Mouse (Mus musculus) MEL-GATA-1-ER (cell line): ENCODE measurements at regions not wholly inside any gene's neighbourhood (a gene's known extent, or its start where the extent isn't known, plus 50 kb on each side); places are given as distances from the start of the nearest gene placed in this dataset.

Source experiments
- DNase-seq: peaks from one replicate; pipeline ENCODE4 v3.0.0-alpha.2; 2012; ENCODE audit warnings: low read depth; ENCODE audit errors: extremely low read depth

- DNase-seq = no peak
Measured at GRCm38 (mm10) chr9:120811522-120811921, 117.5 kb upstream of the Ctnnb1 start.

GRCm38 (mm10) chr9:120812667-120813210 is 116.3 kb upstream of the Ctnnb1 start:
- no peak for DNase-seq

DNA sequence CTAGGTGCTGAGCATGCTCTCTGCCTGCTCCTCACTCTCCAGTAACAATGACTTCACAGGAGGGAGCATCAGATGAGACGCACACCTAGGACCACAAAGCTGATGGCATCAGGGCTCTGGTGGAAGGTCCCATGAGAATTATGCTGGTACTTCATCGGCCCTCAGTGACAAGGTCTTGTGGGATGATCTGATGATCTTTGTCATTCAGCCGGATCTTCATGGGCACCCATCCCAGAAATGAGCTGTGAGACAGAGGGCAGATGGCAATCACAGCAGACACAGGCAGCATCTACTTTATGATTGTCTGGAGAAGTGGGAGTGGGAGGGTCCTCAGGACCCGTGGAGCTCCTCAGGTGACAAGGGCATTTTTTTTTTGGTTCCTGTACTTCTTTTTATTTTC is 114.7 kb upstream of the Ctnnb1 start:
- no peak for DNase-seq

DNA sequence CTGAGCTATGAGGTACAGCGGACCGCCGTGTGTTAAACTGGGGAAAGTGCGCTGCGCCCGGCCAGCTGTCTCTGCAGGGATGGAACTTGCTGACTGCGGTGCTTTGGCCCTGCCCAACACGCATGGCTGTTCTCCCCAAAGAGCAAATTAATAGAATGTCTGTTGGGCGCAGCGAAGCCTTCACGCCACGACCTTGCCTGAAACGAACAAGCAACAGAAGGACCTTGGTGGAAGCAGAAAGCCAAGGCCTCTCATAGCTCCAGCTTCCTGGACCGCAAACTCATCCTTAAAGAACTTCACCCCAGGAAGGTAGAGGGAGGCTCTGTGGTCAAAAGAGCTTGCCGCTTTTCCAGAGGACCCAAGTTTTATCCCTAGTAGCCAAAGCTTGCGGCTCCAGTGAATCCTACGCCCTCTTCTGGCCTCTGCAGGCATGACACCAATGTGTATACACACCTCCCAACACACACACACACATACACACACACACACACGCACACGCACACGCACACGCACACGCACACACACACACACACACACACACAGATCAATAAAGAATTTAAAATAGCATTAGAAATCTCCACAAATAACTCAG is 110.2 kb upstream of the Ctnnb1 start:
- no peak for DNase-seq

DNA sequence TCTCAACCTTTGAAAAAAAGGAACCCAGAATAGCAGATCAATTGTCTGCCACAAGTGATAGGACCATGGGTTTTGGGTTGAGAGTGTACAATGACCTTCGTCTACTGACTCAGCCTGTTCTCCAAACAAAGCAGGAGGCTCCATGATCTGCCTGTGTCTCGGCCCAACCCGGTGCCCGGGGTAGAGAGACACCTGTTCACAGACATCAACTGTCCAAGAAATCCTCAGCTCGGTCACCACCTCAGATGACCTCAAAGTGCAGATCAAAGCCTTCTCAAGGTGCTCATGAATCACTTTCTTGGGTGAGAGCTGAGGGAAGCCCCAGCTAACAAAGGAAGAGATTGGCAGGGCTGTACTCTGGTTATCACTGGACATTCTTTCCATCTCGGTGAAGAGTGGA is 108.1 kb upstream of the Ctnnb1 start:
- DNase-seq = no peak

DNA sequence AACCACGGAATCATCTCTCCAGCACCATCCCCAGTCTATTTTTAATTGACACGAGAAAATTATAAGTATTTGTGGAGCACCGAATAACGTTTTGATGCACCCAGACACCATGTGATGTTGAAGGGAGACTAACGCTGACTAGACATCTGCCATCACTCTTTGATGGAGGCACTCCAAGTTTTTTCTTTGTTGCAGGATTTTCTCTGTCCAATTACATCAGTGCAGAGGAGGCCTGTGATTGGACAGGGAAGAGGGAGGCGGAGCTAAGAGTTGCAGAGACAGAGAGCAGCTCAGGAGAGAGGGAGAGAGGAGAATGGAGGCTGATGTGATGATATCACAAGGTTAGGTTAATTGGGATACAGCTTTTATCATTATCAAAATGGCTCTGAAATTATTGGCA is 105.6 kb upstream of the Ctnnb1 start:
- no peak for DNase-seq

GRCm38 (mm10) chr9:120826266-120826665 is 102.8 kb upstream of the Ctnnb1 start:
- DNase-seq = no peak

GRCm38 (mm10) chr9:120830526-120830925 is 98.5 kb upstream of the Ctnnb1 start:
- no peak for DNase-seq

GRCm38 (mm10) chr9:120834166-120834565 is 94.8 kb upstream of the Ctnnb1 start:
- no peak for DNase-seq

DNA sequence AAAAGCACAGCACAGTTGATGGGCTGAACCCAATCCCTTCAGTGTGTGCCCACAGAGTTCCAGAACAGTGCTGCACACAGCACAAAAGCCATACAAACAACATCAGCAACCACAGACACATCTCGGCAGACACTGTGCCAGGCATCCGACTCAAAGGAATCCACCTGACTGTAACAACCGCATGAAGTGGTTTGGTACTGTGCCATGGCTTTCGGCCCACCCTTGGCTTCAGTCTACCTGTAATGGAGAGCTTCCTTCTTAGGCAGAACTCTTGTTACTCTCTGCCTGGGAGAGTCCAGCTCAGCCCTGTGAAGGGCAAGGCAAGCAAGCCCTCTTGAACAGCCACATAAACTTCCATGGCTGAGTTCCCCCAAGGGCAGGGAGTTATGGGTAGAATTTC is 93.4 kb upstream of the Ctnnb1 start:
- no peak for DNase-seq

DNA sequence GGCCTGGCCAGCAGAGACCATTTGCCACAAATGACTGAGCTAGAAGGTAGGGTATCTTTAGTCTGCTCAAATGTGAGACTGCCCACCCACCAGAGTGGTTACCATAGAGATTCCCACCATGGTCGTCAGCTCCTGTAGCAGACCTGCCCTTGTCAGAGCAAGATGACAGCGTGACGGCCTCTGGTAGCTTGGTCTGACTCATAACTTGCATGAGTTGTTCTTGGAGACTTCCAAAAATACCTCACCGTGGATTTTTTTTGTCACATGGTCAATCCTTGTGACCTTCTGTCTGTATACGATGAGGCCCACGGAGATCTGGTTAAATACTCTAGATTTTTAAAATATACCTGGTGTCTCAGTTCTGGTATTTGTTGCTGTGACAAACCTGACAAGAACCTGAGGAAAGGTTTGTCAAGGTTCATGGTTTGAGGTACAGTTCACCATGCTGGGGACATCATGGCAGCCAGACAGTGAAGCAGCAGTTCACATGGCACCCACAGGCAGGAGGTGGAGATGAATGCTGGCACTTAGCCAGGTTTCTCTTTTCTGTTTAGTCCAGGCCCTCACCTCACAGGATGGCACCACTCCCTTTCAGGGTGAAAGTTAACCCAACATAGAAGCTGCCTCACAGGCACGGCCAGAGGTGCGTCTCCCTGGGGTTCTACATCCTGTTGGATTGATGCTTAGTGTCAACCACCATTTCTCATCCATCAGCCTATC is 91.4 kb upstream of the Ctnnb1 start:
- DNase-seq = no peak

DNA sequence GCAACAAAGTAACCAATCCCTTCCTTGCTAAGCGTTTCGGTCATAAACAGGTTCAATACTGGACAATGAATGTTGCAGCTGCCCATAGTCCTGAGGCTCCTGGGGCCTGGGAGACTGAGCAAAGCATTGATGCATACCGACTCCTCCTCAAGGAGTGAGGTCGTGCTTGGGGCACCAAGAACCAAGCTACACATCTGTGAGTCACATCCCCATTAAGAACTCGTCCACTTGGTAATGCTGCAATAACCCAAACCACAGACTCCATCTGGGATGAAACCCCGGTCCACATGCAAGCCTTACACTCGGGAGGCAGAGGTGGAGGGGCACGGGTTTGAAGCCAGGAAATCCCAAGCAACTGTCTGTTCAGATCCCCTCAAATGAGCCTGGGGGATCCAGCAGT is 85.3 kb upstream of the Ctnnb1 start:
- DNase-seq = no peak

DNA sequence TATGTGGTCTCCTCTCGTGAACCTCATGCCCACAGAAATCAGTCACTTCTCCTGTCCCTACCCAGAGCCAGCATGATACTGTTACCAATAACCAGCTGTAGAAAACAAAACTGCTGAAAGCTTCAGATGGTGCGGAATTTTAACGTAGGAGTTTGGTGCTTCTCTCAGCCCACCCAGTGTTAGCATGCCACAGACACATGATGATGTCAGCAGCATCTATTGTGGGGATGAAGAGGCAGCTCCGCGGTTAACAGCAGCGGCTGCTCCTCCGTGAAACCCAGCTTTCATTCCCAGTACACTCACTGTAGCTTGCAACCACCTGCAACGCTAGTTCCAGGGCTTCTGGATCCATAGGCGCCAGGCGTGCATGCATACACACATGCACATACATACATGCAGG is 83.5 kb upstream of the Ctnnb1 start:
- DNase-seq = no peak

DNA sequence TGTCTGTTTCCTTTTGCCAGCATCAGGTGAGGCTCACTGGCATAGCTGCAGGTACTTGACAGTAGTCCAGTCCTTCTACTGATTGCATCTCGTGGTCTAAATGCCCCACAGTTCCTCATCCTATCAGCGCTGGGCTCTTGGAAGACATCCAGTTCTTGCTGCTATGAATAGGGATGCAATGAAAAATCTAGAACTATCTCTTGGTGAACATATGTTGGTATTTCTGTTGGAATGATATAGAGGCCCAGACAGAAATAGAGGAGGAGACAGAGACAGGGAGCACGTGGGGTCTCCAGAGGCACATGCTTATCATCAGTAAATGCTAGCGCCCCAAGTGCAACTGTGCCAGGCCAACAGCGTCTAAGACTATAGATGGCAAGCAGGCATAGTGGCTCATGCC is 81.4 kb upstream of the Ctnnb1 start:
- DNase-seq = no peak

DNA sequence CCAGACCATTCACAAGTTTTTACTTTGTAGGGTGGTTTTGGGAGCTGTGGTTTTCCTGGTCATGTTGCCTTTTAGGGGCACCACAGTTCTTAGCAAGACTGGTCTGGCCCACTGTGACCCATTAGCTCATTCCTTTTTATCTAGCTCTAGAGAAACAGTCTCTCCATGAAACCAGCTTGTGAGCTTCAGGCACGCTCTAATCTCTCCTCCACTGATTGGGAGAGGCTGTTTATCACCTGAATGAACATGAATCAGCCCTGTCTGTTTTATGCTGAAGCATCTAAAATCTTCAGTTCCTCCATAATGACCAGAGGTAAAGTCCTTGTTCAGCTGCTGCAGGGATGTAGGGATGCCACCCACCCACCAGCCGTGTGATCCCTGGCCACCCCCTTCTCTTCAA is 80.1 kb upstream of the Ctnnb1 start:
- DNase-seq = no peak

GRCm38 (mm10) chr9:120850092-120850491 is 78.9 kb upstream of the Ctnnb1 start:
- DNase-seq = no peak

DNA sequence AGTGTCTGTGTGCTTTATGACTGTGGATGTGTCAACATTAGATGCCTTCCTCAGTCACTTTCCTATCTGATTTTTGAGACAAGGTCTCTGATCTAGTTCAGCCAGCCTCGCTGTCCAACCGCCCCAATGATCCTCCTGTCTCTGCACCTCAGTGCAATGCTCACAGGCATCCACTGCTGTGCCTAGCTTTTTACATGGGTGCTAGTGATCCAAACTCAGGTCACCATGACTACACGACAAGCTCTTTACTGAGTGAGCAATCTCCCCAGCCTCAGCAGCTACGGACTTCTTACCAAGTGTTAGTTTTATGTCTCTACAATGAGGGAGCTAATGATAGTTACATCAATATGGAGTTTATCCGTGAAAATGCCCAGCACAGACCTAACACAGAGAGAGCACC is 77.1 kb upstream of the Ctnnb1 start:
- no peak for DNase-seq

DNA sequence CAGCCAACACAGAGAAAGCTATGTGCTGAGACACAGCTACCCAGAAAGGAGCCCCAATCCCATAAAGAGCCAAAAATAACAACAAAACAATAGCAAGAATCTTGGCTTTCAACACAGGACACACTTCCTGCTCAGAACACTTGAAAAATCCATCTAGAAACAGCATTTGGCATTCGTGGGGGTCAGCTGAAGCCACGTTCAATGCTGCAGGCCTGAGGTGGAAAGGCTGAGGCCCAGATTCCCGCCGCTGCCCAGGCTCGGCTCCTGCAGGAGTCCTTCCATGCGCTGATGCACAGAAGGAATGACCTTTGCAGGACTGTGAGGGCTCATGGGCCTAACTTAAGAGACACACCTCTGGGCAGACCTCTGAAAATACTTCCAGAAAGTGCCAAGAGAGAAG is 76.4 kb upstream of the Ctnnb1 start:
- DNase-seq = no peak

DNA sequence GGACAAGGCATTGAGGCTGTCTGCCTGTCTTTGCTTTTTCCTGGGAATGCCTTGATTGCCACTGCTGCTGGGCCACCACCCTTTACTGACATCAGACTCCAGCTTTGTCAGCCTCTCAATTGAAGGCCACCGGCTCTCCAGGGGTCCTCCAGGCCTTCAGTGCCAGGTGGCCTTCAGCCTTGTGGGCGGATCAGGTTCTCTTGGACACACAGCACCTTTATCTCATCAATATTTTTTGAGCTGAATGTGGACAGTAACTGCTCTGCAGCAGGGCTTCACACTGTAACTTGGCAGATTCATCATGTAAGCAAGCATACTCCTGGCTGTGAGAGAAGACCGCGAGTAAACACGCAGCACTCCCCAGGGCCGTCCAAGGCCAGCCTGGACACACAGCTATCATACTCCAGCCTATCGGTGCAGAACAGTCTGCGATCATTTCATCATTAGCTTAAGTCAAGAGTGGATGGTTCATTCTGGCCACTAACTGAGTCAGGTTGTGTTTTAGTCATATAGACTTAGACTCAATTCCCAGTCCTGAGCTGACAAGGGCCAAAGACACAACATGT is 75.9 kb upstream of the Ctnnb1 start:
- no peak for DNase-seq

DNA sequence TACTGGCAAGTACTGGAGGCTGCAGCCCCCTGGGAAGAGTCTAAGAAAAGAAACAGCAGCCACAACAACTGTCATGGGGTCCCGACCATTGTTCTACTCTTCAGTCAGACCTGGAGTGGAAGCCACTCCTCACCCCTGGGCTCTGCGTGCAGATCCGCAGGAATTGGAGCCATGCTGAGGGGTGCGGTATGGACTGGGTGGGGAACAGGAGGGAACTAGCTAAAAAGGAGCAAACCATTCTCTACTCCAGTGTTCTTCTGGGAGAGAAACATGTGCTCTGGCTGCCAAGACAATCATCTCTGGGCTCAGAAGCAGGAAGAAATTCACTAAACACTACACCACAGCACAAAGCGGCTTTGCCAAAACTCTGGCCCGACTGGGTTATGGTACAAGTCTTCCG is 74.7 kb upstream of the Ctnnb1 start:
- DNase-seq = no peak

DNA sequence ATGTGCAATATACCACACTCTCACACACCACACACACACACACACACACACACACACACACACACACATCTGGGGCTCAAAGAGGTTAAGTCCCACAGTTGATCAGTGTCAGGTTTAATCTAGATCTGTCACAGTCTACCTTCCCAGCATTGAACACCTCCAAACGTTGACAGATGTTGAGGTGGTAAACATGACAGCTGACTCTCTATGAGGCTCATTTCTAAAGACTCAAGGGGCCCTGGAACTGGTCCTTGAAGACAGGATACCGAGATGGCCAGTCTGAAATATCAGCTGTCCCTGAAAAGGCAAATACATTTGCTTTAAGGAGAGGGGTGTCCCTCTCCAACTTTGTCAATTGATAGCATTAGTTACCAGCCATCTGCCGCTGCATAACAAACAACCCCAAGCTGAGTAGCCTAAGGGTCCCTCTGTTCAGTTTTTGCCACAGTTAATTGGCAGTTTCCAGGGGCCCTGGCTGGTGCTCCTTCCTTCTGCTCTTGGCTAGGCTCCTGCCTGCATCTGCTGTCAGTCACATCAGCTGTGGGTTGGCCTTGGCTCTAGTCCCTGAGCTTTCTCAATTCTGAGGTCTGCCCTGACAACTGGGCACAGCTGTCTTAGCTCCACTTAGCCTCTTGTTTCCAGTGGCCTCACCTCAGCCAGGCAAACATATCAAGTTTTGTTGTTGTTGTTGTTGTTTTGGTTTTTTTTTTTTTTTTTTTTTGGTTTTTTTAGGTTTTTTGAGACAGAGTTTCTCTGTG is 73.5 kb upstream of the Ctnnb1 start:
- peak; percentile 44 for DNase-seq

- peak; percentile 94 for DNase-seq
Measured at GRCm38 (mm10) chr9:120857849-120858510, 71.0 kb upstream of the Ctnnb1 start.
